ENCODE assay signal across 8 mouse cellular contexts in genomic region chr17:83276000-83276891, GRCm38 (mm10).
A peak's percentile ranks its signal among the peaks of the same experiment; 100 is the strongest.
DNase-seq lines count a peak whose midpoint lies in the region; ATAC-seq lines count a peak whose summit lies in the region.

No protein-coding gene starts in this region.

- peak overlapping the region; percentile 71 for H3K9ac ChIP-seq in hindbrain, embryonic 14.5 days

- DNase-seq in Muller cell, postnatal 12 days (ENCODE audit: inconsistent ontology term) = peak; percentile 96
- DNase-seq in cerebellum, postnatal 14 days = peak; percentile 47 to 52
- DNase-seq in gastrocnemius, adult 18-20 months (ENCODE audit: low spot score) = peak; percentile 77
- peak; percentile 65 for DNase-seq in hindbrain, embryonic 14.5 days (ENCODE audit: low spot score)
- peak; percentile 50 to 57 for DNase-seq in layer of hippocampus, postnatal 36 days
- DNase-seq in lung, postnatal 4 days = peak; percentile 86 to 93
- DNase-seq in retina, postnatal 1 day = peak; percentile 84
- DNase-seq in thymus, postnatal 4 days = peak; percentile 71

- no peaks in the 10 kb centered on the region for H3K36me3 ChIP-seq in hindbrain, embryonic 14.5 days (replicated peaks; ENCODE audit: control insufficient read depth, insufficient read depth)

- peak overlapping the region; percentile 94 for H3K4me2 ChIP-seq in hindbrain, embryonic 14.5 days (replicated peaks)

- H3K9me3 ChIP-seq in hindbrain, embryonic 14.5 days (ENCODE audit: control insufficient read depth, low read length) = no peaks in the 10 kb centered on the region

- peak; percentile 64 for ATAC-seq in hindbrain, embryonic 14.5 days (ENCODE audit: low FRiP score)

- peak overlapping the region; percentile 46 for H3K4me3 ChIP-seq in hindbrain, embryonic 14.5 days (replicated peaks; ENCODE audit: low read length)

- 5% methylated on average over 64 of the region's 64 CpGs for WGBS in hindbrain, embryonic 14.5 days

- peaks cover 21% of the 10 kb centered on the region for H3K4me1 ChIP-seq in hindbrain, embryonic 14.5 days (replicated peaks; ENCODE audit: control insufficient read depth, insufficient read depth, low read length)

- peak overlapping the region; percentile 78 for H3K27ac ChIP-seq in hindbrain, embryonic 14.5 days

- peaks cover 4% of the 10 kb centered on the region; the same call in 1 of the 2 replicates for H3K27me3 ChIP-seq in hindbrain, embryonic 14.5 days (ENCODE audit: control insufficient read depth, insufficient read depth, low read length)

Comparison
In these comparisons a context has a peak if more than half of its experiments do, and no peak if none do; other contexts are left out.
1. Peak in every context shown above with its lines: DNase-seq, ATAC-seq, H3K4me3 ChIP-seq and H3K27ac ChIP-seq.